Mouse (Mus musculus) heart, postnatal 4 days (tissue): ENCODE measurements at regions not wholly inside any gene's neighbourhood (a gene's known extent, or its start where the extent isn't known, plus 50 kb on each side); places are given as distances from the start of the nearest gene placed in this dataset.

Experiments used
- DNase-seq: peaks from one replicate; pipeline ENCODE4 v3.0.0; 2021

GRCm38 (mm10) chr1:138011581-138011980, 163.9 kb downstream of the Ptprc start:
- DNase-seq = no peak

- peak; percentile 6 for DNase-seq
Observed at GRCm38 (mm10) chr1:138010910-138011477, 164.5 kb downstream of the Ptprc start.

- DNase-seq = no peak
Observed at GRCm38 (mm10) chr1:138006811-138007210, 168.7 kb downstream of the Ptprc start.

GRCm38 (mm10) chr1:138004319-138004718, 171.2 kb downstream of the Ptprc start:
- no peak for DNase-seq

GRCm38 (mm10) chr1:137999268-137999900, 176.1 kb downstream of the Ptprc start:
- no peak for DNase-seq

GRCm38 (mm10) chr1:137996041-137996440, 179.5 kb downstream of the Ptprc start:
- no peak for DNase-seq

- no peak for DNase-seq
Observed at GRCm38 (mm10) chr1:137991936-137992335, 183.6 kb downstream of the Ptprc start.

GRCm38 (mm10) chr1:137991412-137991811, 184.1 kb downstream of the Ptprc start:
- DNase-seq = no peak

- no peak for DNase-seq
Observed at GRCm38 (mm10) chr1:137973406-137973805, 202.1 kb downstream of the Ptprc start.

- DNase-seq = no peak
Observed at GRCm38 (mm10) chr1:137972620-137973350, 202.7 kb downstream of the Ptprc start.

- no peak for DNase-seq
Observed at GRCm38 (mm10) chr1:137966151-137966836, 209.2 kb downstream of the Ptprc start.

GRCm38 (mm10) chr1:137963656-137964055, 211.9 kb downstream of the Ptprc start:
- DNase-seq = no peak

GRCm38 (mm10) chr1:137958040-137958439, 217.5 kb downstream of the Ptprc start:
- DNase-seq = no peak

- no peak for DNase-seq
Observed at GRCm38 (mm10) chr1:137955993-137956392, 219.5 kb downstream of the Ptprc start.

- DNase-seq = no peak
Observed at GRCm38 (mm10) chr1:137955139-137955538, 220.4 kb downstream of the Ptprc start.

- DNase-seq = no peak
Observed at GRCm38 (mm10) chr1:137953369-137953768, 222.1 kb downstream of the Ptprc start.

GRCm38 (mm10) chr1:137952777-137953176, 222.7 kb downstream of the Ptprc start:
- no peak for DNase-seq

GRCm38 (mm10) chr1:137947900-137948299, 227.6 kb downstream of the Ptprc start:
- no peak for DNase-seq

GRCm38 (mm10) chr1:137941776-137942522, 233.6 kb downstream of the Ptprc start:
- DNase-seq = no peak

GRCm38 (mm10) chr1:137935746-137936145, 239.8 kb downstream of the Ptprc start:
- no peak for DNase-seq

- DNase-seq = no peak
Observed at GRCm38 (mm10) chr1:137929764-137930163, 245.7 kb downstream of the Ptprc start.

- peak; percentile 10 for DNase-seq
Observed at GRCm38 (mm10) chr1:137928522-137928921, 247.0 kb downstream of the Ptprc start.
